In the genomic region with DNA sequence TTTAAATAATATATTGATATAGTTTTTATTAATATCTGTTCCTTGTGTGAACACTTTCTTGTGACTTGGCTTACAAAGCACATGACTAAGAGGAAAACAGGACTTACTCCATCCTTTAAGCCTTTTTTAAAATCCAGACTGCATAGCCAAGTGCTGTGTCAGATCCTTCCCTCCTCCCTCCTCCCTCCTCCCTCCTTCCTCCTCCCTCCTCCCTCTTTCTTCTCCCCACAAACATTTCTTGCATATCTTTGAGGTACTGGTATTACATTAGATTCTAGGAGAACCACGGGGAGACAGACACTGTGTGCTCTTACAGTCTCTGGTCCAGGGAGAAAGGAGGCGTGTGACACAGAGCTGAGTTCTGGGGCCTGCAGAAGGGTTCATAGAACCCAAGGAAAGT, we compare ENCODE assay signal across 26 mouse cellular contexts.
A peak's percentile ranks its signal among the peaks of the same experiment; 100 is the strongest.
DNase-seq lines count a peak whose midpoint lies in the region; ATAC-seq lines count a peak whose summit lies in the region.
"Had no signal": no experiment of that assay in that cellular context is flagged by ENCODE, and none has a peak within 500 bp of the region (broad histone marks: within the 10 kb centered on the region; RNA-seq: fewer than 3 reads in every experiment).

No protein-coding gene starts in this region.

- no peak overlapping the region for H3K4me3 ChIP-seq in embryonic facial prominence, embryonic 13.5 days
- H3K4me3 ChIP-seq in macrophage (ENCODE audit: inconsistent target), result no peak overlapping the region
- H3K4me3 ChIP-seq: forebrain, embryonic 12.5 days; intestine, embryonic 15.5 days; layer of hippocampus, adult 2 months; liver, embryonic 15.5 days; midbrain, embryonic 12.5 days had no signal

- peaks cover 18% of the 10 kb centered on the region; the same call in 1 of the 2 replicates for H3K79me2 ChIP-seq in macrophage (ENCODE audit: inconsistent target)

- no peak for ATAC-seq in embryonic facial prominence, embryonic 13.5 days (ENCODE audit: insufficient number of reproducible peaks, insufficient read depth, low FRiP score, low TSS enrichment, low read depth)
- ATAC-seq in erythroid progenitor cell, adult 5-6 weeks (replicated peaks; ENCODE audit: low FRiP score, poor library complexity, severe bottlenecking), result no peak
- ATAC-seq: forebrain, postnatal 0 days; hindbrain, embryonic 16.5 days; intestine, embryonic 15.5 days had no signal

- no peaks in the 10 kb centered on the region for H3K9me3 ChIP-seq in embryonic facial prominence, embryonic 13.5 days
- H3K9me3 ChIP-seq: forebrain, embryonic 12.5 days; intestine, embryonic 15.5 days; liver, embryonic 15.5 days; midbrain, embryonic 12.5 days had no signal

- H3K9ac ChIP-seq in embryonic facial prominence, embryonic 13.5 days, result no peak overlapping the region
- H3K9ac ChIP-seq: forebrain, embryonic 12.5 days; forebrain, postnatal 0 days; intestine, embryonic 15.5 days; liver, embryonic 15.5 days; lung, embryonic 14.5 days; midbrain, embryonic 12.5 days had no signal

- H3K4me2 ChIP-seq in embryonic facial prominence, embryonic 13.5 days, result no peak overlapping the region
- H3K4me2 ChIP-seq: forebrain, embryonic 12.5 days; intestine, embryonic 15.5 days; liver, embryonic 15.5 days; lung, embryonic 14.5 days; midbrain, embryonic 12.5 days had no signal

- DNase-seq in 3134 (ENCODE audit: extremely low read depth, insufficient read length, low spot score) (peak; percentile 73), NIH3T3 (ENCODE audit: low read depth) (peak; percentile 72)
- no peak for DNase-seq in neural tube, embryonic 10.5 days (ENCODE audit: extremely low spot score, low spot score)
- DNase-seq in layer of hippocampus, postnatal 36 days, result no peak
- no peak for DNase-seq in thymus, postnatal 0 days (ENCODE audit: low spot score)
- DNase-seq: adrenal gland, postnatal 14 days; B cell, adult 2 months; cerebellum, adult 18-20 months; cerebellum, postnatal 10 days; forebrain, postnatal 0 days; heart, postnatal 14 days; kidney, adult 2 months; kidney, postnatal 36 days; lung, postnatal 14 days; right cerebral cortex, postnatal 14 days had no signal

- H3K27me3 ChIP-seq in embryonic facial prominence, embryonic 13.5 days, result no peaks in the 10 kb centered on the region
- H3K27me3 ChIP-seq: CH12.LX; intestine, embryonic 15.5 days; liver, embryonic 15.5 days had no signal

- H3K4me1 ChIP-seq in embryonic facial prominence, embryonic 13.5 days, result peaks cover 29% of the 10 kb centered on the region
- H3K4me1 ChIP-seq: liver, embryonic 15.5 days had no signal

- WGBS in embryonic facial prominence, embryonic 13.5 days, result 37% methylated on average over 2 of the region's 2 CpGs
- WGBS in macrophage (ENCODE audit: missing documents), result 65% methylated on average over 2 of the region's 2 CpGs

- no peaks in the 10 kb centered on the region for H3K36me3 ChIP-seq in embryonic facial prominence, embryonic 13.5 days
- no peaks in the 10 kb centered on the region for H3K36me3 ChIP-seq in macrophage (ENCODE audit: inconsistent target)
- H3K36me3 ChIP-seq: forebrain, embryonic 12.5 days; intestine, embryonic 15.5 days; liver, embryonic 15.5 days; midbrain, embryonic 12.5 days had no signal

- peak overlapping the region; percentile 44; the same call in 1 of the 2 replicates for H3K27ac ChIP-seq in embryonic facial prominence, embryonic 13.5 days
- H3K27ac ChIP-seq in macrophage, result peak overlapping the region; percentile 89
- H3K27ac ChIP-seq: forebrain, embryonic 12.5 days; layer of hippocampus, adult 2 months; liver, embryonic 15.5 days; midbrain, embryonic 12.5 days had no signal

Comparison
In these comparisons a context has a peak if more than half of its experiments do, and no peak if none do; other contexts are left out.
1. DNase-seq: peak in 3134 (single experiment) and NIH3T3 (single experiment); none in neural tube, embryonic 10.5 days (single experiment), layer of hippocampus, postnatal 36 days (0 of 2) and thymus, postnatal 0 days (single experiment).